8 mouse cellular contexts compared by ENCODE assay signal in genomic region chr5:52783251-52783620, GRCm38 (mm10). TPM values are rescaled to one million over a fixed set of nuclear protein-coding genes. Genes with fewer than 3 reads are reported as not detected.
DNase-seq lines count a peak whose midpoint lies in the region; ATAC-seq lines count a peak whose summit lies in the region.

No protein-coding gene starts in this region.

- H3K27me3 ChIP-seq in heart, embryonic 12.5 days (replicated peaks): no peaks in the 10 kb centered on the region

- peaks cover 17% of the 10 kb centered on the region for H3K36me3 ChIP-seq in heart, embryonic 12.5 days

- peak overlapping the region; percentile 70 for H3K4me2 ChIP-seq in heart, embryonic 12.5 days

- no peaks in the 10 kb centered on the region for H3K9me3 ChIP-seq in heart, embryonic 12.5 days (replicated peaks)

- H3K27ac ChIP-seq in heart, embryonic 12.5 days (ENCODE audit: poor library complexity, severe bottlenecking): peak overlapping the region; percentile 76

- intact Hi-C loops in heart, postnatal 36 days (cut with DNase I): loop anchor here (5.0 kb wide), 1 partner anchor 116 kb away; the partner anchor contains the start of gene Sepsecs
- intact Hi-C loops in gastrocnemius, postnatal 14 days (cut with DNase I; ENCODE audit: low total_unique reads): no loop called here

- H3K4me1 ChIP-seq in heart, embryonic 12.5 days (replicated peaks): no peaks in the 10 kb centered on the region

- peak; percentile 56 for ATAC-seq in heart, embryonic 12.5 days (ENCODE audit: insufficient number of reproducible peaks, low FRiP score)
- 0 out of 2 replicates have a peak, but pooled peaks have one; percentile 4 for ATAC-seq in megakaryocyte, adult 5-6 weeks (ENCODE audit: poor library complexity, severe bottlenecking)

- peak overlapping the region; percentile 74 for H3K9ac ChIP-seq in heart, embryonic 12.5 days

- no peak for DNase-seq in heart, postnatal 36 days
- peak; percentile 42 for DNase-seq in ES-CJ7 (ENCODE audit: low read depth, low spot score)
- DNase-seq in gonadal fat pad, adult 2 months (ENCODE audit: low read depth): peak; percentile 14
- DNase-seq in gastrocnemius, adult 8-10 months (ENCODE audit: low spot score in 2 of 2): no peak
- no peak for DNase-seq in gastrocnemius, postnatal 14 days
- no peak for DNase-seq in urinary bladder, adult 18-20 months (ENCODE audit: low spot score in 2 of 2)

- WGBS in heart, embryonic 12.5 days: under 1% methylated on average over 9 of the region's 9 CpGs

- peak overlapping the region; percentile 78 for H3K4me3 ChIP-seq in heart, embryonic 12.5 days

RNA-seq across cellular contexts. Expression of gene Zcchc4, which starts 8.0 kb away (rescaled TPM):
- polyA plus RNA-seq in heart, embryonic 12.5 days (2016; fragmentation: Nextera tagmentation; extraction: Ambion mirVana): 10.6 and 11.4 TPM in 2 replicates
- 1 to 10 TPM; 5.2 to 5.6 TPM for total RNA-seq in heart, postnatal 36 days (2021)
- 5.1 and 5.8 TPM in 2 replicates for polyA plus RNA-seq in gonadal fat pad, adult 2 months (2012; rRNA removed)
- total RNA-seq in megakaryocyte, adult 5-6 weeks (2015): 12.1 and 16.4 TPM in 2 replicates
- total RNA-seq in megakaryocyte, adult 5-6 weeks (2017): 9.2 and 11.8 TPM in 2 replicates
- total RNA-seq in gastrocnemius, adult 8-10 months (2022): 1 to 10 TPM; 2.8 to 5.8 (median 4.4) TPM
- total RNA-seq in gastrocnemius, postnatal 14 days (2021): 1 to 10 TPM; 4.6 to 7.2 TPM

RNA-seq across cellular contexts. Expression of gene Pi4k2b, which starts 41.9 kb away (rescaled TPM):
- 10.5 and 10.9 TPM in 2 replicates for polyA plus RNA-seq in heart, embryonic 12.5 days (2016; fragmentation: Nextera tagmentation; extraction: Ambion mirVana)
- 1 to 10 TPM; 2.6 to 2.7 TPM for total RNA-seq in heart, postnatal 36 days (2021)
- polyA plus RNA-seq in gonadal fat pad, adult 2 months (2012; rRNA removed): 7.1 and 8.0 TPM in 2 replicates
- 15.0 and 16.1 TPM in 2 replicates for total RNA-seq in megakaryocyte, adult 5-6 weeks (2015)
- total RNA-seq in megakaryocyte, adult 5-6 weeks (2017): 12.2 and 17.2 TPM in 2 replicates
- 1 to 10 TPM in 2 of 4 experiments, under 1 TPM in 2; 0.87 to 1.6 (median 1.1) TPM for total RNA-seq in gastrocnemius, adult 8-10 months (2022)
- total RNA-seq in gastrocnemius, postnatal 14 days (2021): 1 to 10 TPM; 2.2 to 2.4 TPM

RNA-seq across cellular contexts. Expression of gene Anapc4, which starts 50.6 kb away (rescaled TPM):
- 80.9 and 81.0 TPM in 2 replicates for polyA plus RNA-seq in heart, embryonic 12.5 days (2016; fragmentation: Nextera tagmentation; extraction: Ambion mirVana)
- 10 to 100 TPM; 42.2 to 44.1 TPM for total RNA-seq in heart, postnatal 36 days (2021)
- 29.9 and 31.2 TPM in 2 replicates for polyA plus RNA-seq in gonadal fat pad, adult 2 months (2012; rRNA removed)
- total RNA-seq in megakaryocyte, adult 5-6 weeks (2015): 47.1 and 50.1 TPM in 2 replicates
- 60.6 and 77.7 TPM in 2 replicates for total RNA-seq in megakaryocyte, adult 5-6 weeks (2017)
- total RNA-seq in gastrocnemius, adult 8-10 months (2022): 10 to 100 TPM; 24.9 to 35.0 (median 28.4) TPM
- total RNA-seq in gastrocnemius, postnatal 14 days (2021): 10 to 100 TPM; 35.2 to 37.7 TPM

Comparison
In these comparisons a context has a peak if more than half of its experiments do, and no peak if none do; other contexts are left out.
1. DNase-seq: peak in ES-CJ7 (single experiment) and gonadal fat pad, adult 2 months (single experiment); none in heart, postnatal 36 days (0 of 2), gastrocnemius, adult 8-10 months (0 of 2), gastrocnemius, postnatal 14 days (single experiment) and urinary bladder, adult 18-20 months (0 of 2).